Mouse (Mus musculus): ENCODE measurements around the gene Mrpl4. TPM values are rescaled to one million over a fixed set of nuclear protein-coding genes. Genes with fewer than 3 reads are reported as not detected.

The Mrpl4 gene
- total and polyA plus RNA-seq, 3 experiments, result 42.1 to 103 (median 94.8) TPM

DNA sequence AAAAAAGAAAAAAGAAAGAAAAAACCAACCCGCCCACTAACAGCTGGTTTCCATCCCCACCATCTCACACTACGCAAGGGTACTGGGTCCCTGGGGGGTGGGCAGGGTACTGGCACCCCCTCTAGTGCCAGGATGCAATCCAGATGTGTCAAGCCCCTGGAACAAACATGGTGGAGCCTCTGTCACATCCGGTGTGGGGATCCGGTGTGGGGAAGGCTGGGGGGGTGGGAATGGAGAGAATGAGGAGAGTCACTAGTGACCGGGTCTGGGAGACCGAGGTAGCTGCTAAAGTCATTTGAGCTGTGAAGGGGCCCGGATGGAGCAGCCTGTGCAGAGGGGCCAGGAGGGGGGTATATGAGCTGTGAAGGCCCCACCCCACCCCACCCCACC, 30.8 kb upstream of the Mrpl4 start:
- DNase-seq (ENCODE audit: extremely low read depth), result no peak
- no peaks in the 10 kb centered on the region for H3K27me3 ChIP-seq (replicated peaks)
- peaks cover 10 to 13% of the 10 kb centered on the region in 2 experiments for H3K4me1 ChIP-seq (ENCODE audit: control insufficient read depth in 1 of 2, insufficient read depth in 2 of 2)
- in situ Hi-C loops (cut with MboI; ENCODE audit: low pct_ligation_motif_present, low pct_unique_long_range_greater_than_20kb, low sequenced_read_pairs), result no loop called here
- no peaks in the 10 kb centered on the region for H3K79me2 ChIP-seq (replicated peaks; ENCODE audit: control insufficient read depth, extremely low read depth, insufficient read depth, poor library complexity, severe bottlenecking)
- no peak overlapping the region for H3K4me2 ChIP-seq (ENCODE audit: insufficient read depth, low read depth, poor library complexity, severe bottlenecking)
- dilution Hi-C loops (cut with MboI; ENCODE audit: extremely low pct_ligation_motif_present, extremely low pct_unique_long_range_greater_than_20kb, low sequenced_read_pairs), result no loop called here
- no peak for TF ChIP-seq MYC (IDR thresholded peaks at IDR 0.05; ENCODE audit: low read depth, low read length)
- no peak for TF ChIP-seq NELFE (IDR thresholded peaks at IDR 0.05; ENCODE audit: low read depth, low read length)
- no peak for TF ChIP-seq GABPA (IDR thresholded peaks at IDR 0.05; ENCODE audit: insufficient replicate concordance, low read depth, low read length)
- TF ChIP-seq ZKSCAN1 (IDR thresholded peaks at IDR 0.05; ENCODE audit: borderline replicate concordance, low read depth, low read length), result no peak
- TF ChIP-seq EP300 (IDR thresholded peaks at IDR 0.05; ENCODE audit: low read length), result no peak
- no peak for TF ChIP-seq MAX (IDR thresholded peaks at IDR 0.05; ENCODE audit: low read length)
- no peak for TF ChIP-seq JUND (conservative IDR thresholded peaks at IDR 0.05; ENCODE audit: low read depth, low read length)
- no peak overlapping the region for H3K4me3 ChIP-seq (replicated peaks in 1 of 3; ENCODE audit: low read depth in 2 of 3, low read length in 2 of 3, poor library complexity in 1 of 3)
- H3K9ac ChIP-seq (ENCODE audit: insufficient read depth, low read depth), result no peak overlapping the region
- no peaks in the 10 kb centered on the region for H3K9me3 ChIP-seq (replicated peaks; ENCODE audit: low read length)
- H3K36me3 ChIP-seq (replicated peaks in 1 of 2; ENCODE audit: control insufficient read depth in 1 of 2, insufficient read depth in 1 of 2, low read length in 1 of 2), result peaks cover 7 to 25% of the 10 kb centered on the region in 2 experiments
- no peak overlapping the region for H3K27ac ChIP-seq (ENCODE audit: insufficient read depth, low read depth)

DNA sequence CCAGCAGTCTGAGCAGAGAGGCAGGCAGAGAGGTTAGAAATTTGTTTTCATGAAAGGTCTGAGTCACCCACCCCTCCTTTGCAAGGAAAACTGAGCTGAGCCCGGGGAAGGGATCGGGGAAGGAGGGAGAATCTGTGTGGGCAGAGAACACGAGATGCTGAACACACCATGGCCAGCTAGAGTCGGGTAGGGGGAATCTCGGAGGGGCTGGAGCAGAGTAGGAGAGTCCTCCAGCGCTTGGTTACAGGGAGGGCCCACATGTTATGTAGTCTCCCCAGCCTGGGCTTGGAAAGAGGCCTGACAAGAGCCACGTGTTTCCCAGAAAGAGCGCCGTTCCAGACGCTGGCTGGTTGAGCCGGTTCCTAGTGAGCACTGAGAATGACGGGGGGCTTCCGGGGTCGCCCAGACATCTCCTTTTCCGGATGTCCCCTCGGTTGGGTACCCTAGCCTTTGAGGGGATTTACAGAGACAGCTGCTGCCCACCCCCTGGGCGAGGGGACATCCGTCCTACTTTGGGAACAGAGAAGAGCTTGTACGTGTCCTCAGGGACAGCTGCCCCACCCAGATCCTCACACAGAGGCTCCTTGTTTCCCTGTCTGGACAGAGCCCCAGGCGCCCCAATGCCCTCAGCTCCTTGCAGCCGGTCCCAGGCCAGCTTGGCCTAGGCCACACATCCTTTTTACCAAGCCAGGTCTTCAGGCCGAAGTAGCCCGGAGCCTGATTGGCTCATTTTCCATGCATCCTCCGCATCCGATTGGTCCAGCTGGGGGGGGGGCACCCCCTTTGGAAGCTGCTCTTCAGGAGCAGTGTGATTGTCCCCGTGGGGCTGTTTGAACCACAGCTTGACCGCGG, 30.2 kb upstream of the Mrpl4 start:
- peaks cover 10 to 18% of the 10 kb centered on the region in 2 experiments for H3K4me1 ChIP-seq (ENCODE audit: control insufficient read depth in 1 of 2, insufficient read depth in 2 of 2)
- no peaks in the 10 kb centered on the region for H3K9me3 ChIP-seq (replicated peaks; ENCODE audit: low read length)
- in situ Hi-C loops (cut with MboI; ENCODE audit: low pct_ligation_motif_present, low pct_unique_long_range_greater_than_20kb, low sequenced_read_pairs), result no loop called here
- dilution Hi-C loops (cut with MboI; ENCODE audit: extremely low pct_ligation_motif_present, extremely low pct_unique_long_range_greater_than_20kb, low sequenced_read_pairs), result no loop called here
- no peaks in the 10 kb centered on the region for H3K79me2 ChIP-seq (replicated peaks; ENCODE audit: control insufficient read depth, extremely low read depth, insufficient read depth, poor library complexity, severe bottlenecking)
- DNase-seq (ENCODE audit: extremely low read depth), result no peak
- H3K9ac ChIP-seq (ENCODE audit: insufficient read depth, low read depth), result no peak overlapping the region
- H3K27ac ChIP-seq (ENCODE audit: insufficient read depth, low read depth), result no peak overlapping the region
- no peaks in the 10 kb centered on the region for H3K27me3 ChIP-seq (replicated peaks)
- H3K36me3 ChIP-seq (replicated peaks in 1 of 2; ENCODE audit: control insufficient read depth in 1 of 2, insufficient read depth in 1 of 2, low read length in 1 of 2), result peaks cover 7 to 19% of the 10 kb centered on the region in 2 experiments
- TF ChIP-seq SIN3A (IDR thresholded peaks at IDR 0.05; ENCODE audit: low read length) (no peak), ZKSCAN1 (IDR thresholded peaks at IDR 0.05; ENCODE audit: borderline replicate concordance, low read depth, low read length) (no peak), BHLHE40 (IDR thresholded peaks at IDR 0.05; ENCODE audit: low read depth, low read length) (no peak), MAFK (IDR thresholded peaks at IDR 0.05; ENCODE audit: insufficient replicate concordance, low read length) (no peak), RCOR1 (conservative IDR thresholded peaks at IDR 0.05; ENCODE audit: low read depth, low read length) (no peak), POLR2AphosphoS2 (IDR thresholded peaks at IDR 0.05; ENCODE audit: low read depth, low read length) (no peak), PAX5 (IDR thresholded peaks at IDR 0.05; ENCODE audit: low read length) (no peak), MAX (IDR thresholded peaks at IDR 0.05; ENCODE audit: low read length) (no peak), KAT2A (IDR thresholded peaks at IDR 0.05; ENCODE audit: insufficient replicate concordance, low read length) (no peak)
- no peak overlapping the region for H3K4me3 ChIP-seq (replicated peaks in 1 of 3; ENCODE audit: low read depth in 2 of 3, low read length in 2 of 3, poor library complexity in 1 of 3)
- no peak overlapping the region for H3K4me2 ChIP-seq (ENCODE audit: insufficient read depth, low read depth, poor library complexity, severe bottlenecking)
